Mouse (Mus musculus): Measurements from ENCODE around the gene Otog.

The Otog gene

DNA sequence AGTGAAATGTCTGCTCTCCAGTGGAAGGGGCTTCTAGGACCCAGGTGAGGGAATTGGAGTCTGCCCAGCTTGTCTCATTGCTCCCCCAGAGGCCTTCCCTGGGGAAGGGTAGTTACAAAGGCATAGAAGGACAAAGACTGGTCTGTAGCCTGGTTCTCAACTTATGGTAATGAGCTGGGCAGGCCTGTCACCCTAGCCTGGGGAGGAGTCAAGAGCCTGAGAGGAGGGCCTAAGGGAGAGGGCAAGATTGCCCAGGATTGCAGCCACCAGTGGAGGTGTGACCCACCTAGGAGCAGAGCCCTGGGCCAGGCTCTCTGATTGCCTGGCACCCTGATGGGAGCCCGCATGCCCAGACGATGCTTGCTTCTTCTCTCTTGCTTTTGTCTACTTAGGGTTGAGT, at the start of gene Otog:
Gene Otog, plus strand, starts transcription at position 292 of the 400 bp plus-strand sequence.
- DNase-seq (ENCODE audit: low read depth, low spot score), result no peak

GRCm38 (mm10) chr7:46195356-46195755, 45.4 kb upstream of the Otog start:
- no peak for DNase-seq (ENCODE audit: low read depth, low spot score)

- DNase-seq (ENCODE audit: low read depth, low spot score), result no peak
Measured at GRCm38 (mm10) chr7:46200021-46200420, 40.8 kb upstream of the Otog start.

GRCm38 (mm10) chr7:46201649-46202048, 39.1 kb upstream of the Otog start:
- no peak for DNase-seq (ENCODE audit: low read depth, low spot score)

GRCm38 (mm10) chr7:46204046-46204471, 36.7 kb upstream of the Otog start:
- DNase-seq (ENCODE audit: low read depth, low spot score), result no peak

DNA sequence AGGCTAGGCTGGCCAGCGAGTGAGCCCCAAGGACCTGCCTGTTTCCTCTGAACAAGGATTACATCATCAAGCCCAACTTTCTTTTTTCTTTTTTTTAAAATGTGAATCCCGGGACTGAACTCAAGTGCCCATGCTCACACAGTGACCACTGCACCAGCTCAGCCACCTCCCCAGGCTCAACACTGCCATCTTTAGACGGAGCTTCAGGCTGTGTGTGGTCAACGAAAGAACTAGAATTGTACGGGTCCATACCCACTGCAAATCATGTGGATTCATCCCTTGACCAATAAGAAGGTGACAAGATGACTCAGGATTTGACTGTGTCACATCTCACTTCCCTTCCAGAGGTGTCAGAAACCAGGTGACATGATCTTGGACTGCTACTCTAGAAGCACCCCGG, 36.0 kb upstream of the Otog start:
- no peak for DNase-seq (ENCODE audit: low read depth, low spot score)

GRCm38 (mm10) chr7:46208131-46208530, 32.7 kb upstream of the Otog start:
- no peak for DNase-seq (ENCODE audit: low read depth, low spot score)

GRCm38 (mm10) chr7:46210276-46210675, 30.5 kb upstream of the Otog start:
- DNase-seq (ENCODE audit: low read depth, low spot score), result no peak

DNA sequence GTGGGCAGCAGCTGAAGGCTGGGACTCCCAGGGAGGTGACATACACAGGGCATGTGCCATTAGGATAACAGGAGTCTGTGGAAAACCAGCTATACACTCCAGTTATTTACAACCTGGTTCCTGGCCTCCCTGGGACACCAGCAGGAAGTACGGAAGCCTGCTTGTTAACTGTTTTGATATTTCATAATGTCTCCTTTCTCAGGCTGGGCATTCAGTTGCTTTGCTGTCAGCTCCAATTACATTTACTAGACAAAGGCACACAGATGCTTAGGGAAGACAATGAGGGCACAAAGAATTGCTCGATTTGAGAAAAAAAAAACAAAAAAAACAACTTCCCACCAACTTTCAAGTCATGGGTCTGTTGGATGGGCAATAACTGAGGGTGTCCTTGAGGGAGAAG, 24.3 kb upstream of the Otog start:
- no peak for DNase-seq (ENCODE audit: low read depth, low spot score)

DNA sequence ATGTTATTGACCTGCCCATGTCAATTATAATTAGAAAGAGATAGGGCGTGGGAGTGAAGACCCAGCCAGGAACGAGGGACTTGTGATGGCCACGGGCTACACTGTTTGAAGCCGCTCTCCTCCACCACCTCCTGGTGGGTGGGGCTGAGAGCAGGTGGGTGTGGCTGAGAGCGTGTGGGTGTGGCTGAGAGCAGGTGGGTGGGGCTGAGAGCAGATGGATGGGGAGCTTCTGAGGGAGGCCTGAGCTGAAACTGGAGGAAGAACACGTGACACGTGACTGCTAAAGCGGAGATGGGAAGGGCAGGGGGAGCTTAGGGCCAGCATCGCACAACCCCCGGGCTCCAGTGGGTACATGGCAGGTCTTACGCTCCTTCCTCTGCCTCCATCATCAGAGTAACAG, 22.4 kb upstream of the Otog start:
- DNase-seq (ENCODE audit: low read depth, low spot score), result no peak

DNA sequence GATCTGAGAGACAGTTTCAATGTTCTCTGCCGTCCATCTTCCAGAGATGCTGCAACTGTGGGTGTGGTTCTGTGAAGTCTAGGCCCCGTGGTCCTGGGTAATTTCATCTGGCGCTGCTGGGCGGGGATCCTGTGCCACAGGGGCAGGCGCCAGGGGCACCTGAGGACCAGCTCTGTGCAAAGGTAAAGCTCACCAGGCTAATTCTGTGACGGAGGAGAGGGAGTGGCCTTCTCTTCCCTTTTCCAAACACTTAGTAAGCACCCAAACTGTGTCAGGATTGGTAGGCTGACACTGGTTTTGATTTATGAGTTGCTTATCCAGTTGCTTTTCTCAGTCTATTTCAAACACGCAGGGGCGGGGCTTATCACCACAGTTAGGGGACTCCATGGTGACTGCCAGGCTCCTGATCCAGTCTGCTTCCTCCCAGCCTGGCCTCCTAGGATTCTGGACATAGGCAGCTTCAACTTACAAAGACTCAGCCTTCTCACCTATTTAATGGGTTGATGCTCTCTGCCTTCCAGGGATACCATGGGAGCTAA, 20.1 kb upstream of the Otog start:
- no peak for DNase-seq (ENCODE audit: low read depth, low spot score)

GRCm38 (mm10) chr7:46226253-46226652, 14.5 kb upstream of the Otog start:
- DNase-seq (ENCODE audit: low read depth, low spot score), result no peak

GRCm38 (mm10) chr7:46226936-46227335, 13.9 kb upstream of the Otog start:
- DNase-seq (ENCODE audit: low read depth, low spot score), result peak; percentile 18

GRCm38 (mm10) chr7:46235948-46236347, 4.8 kb upstream of the Otog start:
- no peak for DNase-seq (ENCODE audit: low read depth, low spot score)

GRCm38 (mm10) chr7:46236363-46236762, 4.4 kb upstream of the Otog start:
- no peak for DNase-seq (ENCODE audit: low read depth, low spot score)

GRCm38 (mm10) chr7:46237192-46237591, 3.6 kb upstream of the Otog start:
- no peak for DNase-seq (ENCODE audit: low read depth, low spot score)

DNA sequence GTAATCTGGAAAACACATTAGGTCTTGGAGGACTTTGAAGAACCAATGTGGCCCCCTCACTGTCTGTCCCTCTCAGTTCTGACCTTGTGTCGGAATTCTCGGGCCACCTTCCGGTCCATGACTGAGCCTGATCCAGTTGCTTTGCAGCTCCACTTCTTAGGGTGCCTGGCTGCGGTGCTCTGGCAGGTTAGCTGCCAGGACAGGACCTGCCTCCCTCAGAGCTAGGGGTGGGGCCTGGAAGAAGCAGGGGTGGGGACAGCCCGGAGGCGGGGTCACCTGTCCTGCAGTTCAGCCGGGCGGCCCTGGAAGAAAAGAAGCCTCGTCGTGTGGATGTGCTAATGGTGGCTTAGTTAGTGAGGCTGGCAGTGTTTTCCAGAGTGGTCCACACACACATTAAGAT, 2.4 kb upstream of the Otog start, which contains the start of gene Ush1c:
Gene Ush1c, minus strand, starts transcription at position 158 of the 400 bp plus-strand sequence.
- no peak for DNase-seq (ENCODE audit: low read depth, low spot score)

GRCm38 (mm10) chr7:46240091-46240490, 696 bp upstream of the Otog start:
- DNase-seq (ENCODE audit: low read depth, low spot score), result no peak

GRCm38 (mm10) chr7:46246876-46247275, 6.1 kb downstream of the Otog start:
- no peak for DNase-seq (ENCODE audit: low read depth, low spot score)

DNA sequence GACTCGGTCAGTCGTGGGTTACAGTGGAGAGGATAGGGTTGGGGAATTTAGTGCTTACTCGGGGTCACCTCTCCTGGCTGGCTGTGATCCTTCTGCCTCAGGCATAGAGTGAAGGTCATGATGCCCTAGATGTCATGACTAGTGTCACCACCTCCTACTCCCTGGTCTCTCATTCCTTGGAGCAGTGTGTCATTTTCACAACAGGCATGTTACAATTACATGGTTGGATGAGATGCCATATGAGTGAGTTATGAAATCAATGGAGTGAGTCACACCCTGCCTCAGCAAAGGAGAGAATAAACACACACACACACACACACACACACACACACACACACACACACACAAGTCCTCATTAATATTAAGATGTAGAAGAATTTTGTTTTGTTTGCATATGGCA, 6.8 kb downstream of the Otog start:
- DNase-seq (ENCODE audit: low read depth, low spot score), result no peak

GRCm38 (mm10) chr7:46251841-46252240, 11.1 kb downstream of the Otog start:
- DNase-seq (ENCODE audit: low read depth, low spot score), result no peak

GRCm38 (mm10) chr7:46276156-46276555, 35.4 kb downstream of the Otog start:
- DNase-seq (ENCODE audit: low read depth, low spot score), result no peak

DNA sequence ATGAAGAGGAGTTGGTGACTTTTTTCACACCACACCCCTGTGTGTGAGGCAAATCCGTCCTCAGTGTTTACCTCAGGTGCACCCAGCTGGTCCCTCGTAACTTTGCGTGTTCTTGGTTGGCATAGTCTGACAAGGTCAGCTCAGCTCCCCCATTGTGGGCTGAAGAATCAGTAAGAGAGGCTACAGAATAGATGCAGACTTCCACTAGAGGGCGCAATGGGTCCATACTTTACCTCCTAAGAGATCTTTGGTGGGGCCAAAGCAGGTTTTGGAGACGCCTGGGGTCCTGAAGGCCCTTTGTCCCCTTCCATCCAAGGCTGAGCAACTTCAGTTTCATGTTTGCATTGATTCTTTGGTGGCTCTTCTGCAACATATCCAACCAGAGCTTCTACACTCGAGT, 39.2 kb downstream of the Otog start:
- peak; percentile 48 for DNase-seq (ENCODE audit: low read depth, low spot score)

- DNase-seq (ENCODE audit: low read depth, low spot score), result no peak
Measured at GRCm38 (mm10) chr7:46280896-46281295, 40.1 kb downstream of the Otog start.

Measured in telencephalon, adult 2 months (tissue).